Mouse (Mus musculus) adrenal gland, postnatal 10 days (tissue): ENCODE measurements at regions not wholly inside any gene's neighbourhood (a gene's known extent, or its start where the extent isn't known, plus 50 kb on each side); places are given as distances from the start of the nearest gene placed in this dataset.
"Not testable (repeated sequence)": the region's sequence is repeated elsewhere in the genome, so short reads cannot be mapped to it uniquely, and the experiment has no call there.

Experiments
- DNase-seq: peaks from one replicate; pipeline ENCODE4 v3.0.0; 2021; ENCODE audit warnings: mixed read lengths

GRCm38 (mm10) chr14:19080001-19080400 lies 185.9 kb upstream of the Ube2e2 start:
- DNase-seq = peak; percentile 27

- DNase-seq = peak; percentile 68
These were observed 148.1 kb upstream of the Ube2e2 start for GRCm38 (mm10) chr14:19041984-19042760.

- DNase-seq = no peak
These were observed 126.0 kb upstream of the Ube2e2 start for GRCm38 (mm10) chr14:19020102-19020501.

- DNase-seq = no peak
These were observed 121.3 kb upstream of the Ube2e2 start for GRCm38 (mm10) chr14:19015406-19015805.

- DNase-seq = not testable (repeated sequence)
These were observed 119.5 kb upstream of the Ube2e2 start for GRCm38 (mm10) chr14:19013558-19013957.

- DNase-seq = no peak
These were observed 89.8 kb upstream of the Ube2e2 start for GRCm38 (mm10) chr14:18983901-18984300.

GRCm38 (mm10) chr14:18963864-18964263 lies 69.8 kb upstream of the Ube2e2 start:
- no peak for DNase-seq

GRCm38 (mm10) chr14:18963287-18963686 lies 69.2 kb upstream of the Ube2e2 start:
- DNase-seq = no peak
